Mouse (Mus musculus) hindbrain, embryonic 15.5 days (tissue): ENCODE data around the gene Aplnr. TPM values are rescaled to one million over a fixed set of nuclear protein-coding genes. Genes with fewer than 3 reads are reported as not detected.
A peak's percentile ranks its signal among the peaks of the same experiment; 100 is the strongest.

Experiments used
- ATAC-seq: fragments of 200-750 bp; cut with Nextera tagmentation; 2 replicates; pipeline ENCODE4 v1.8.0; 2017; ENCODE audit warnings: low read depth, moderate number of reproducible peaks, moderate TSS enrichment; ENCODE audit not compliant: low FRiP score
- H3K27ac ChIP-seq: fragments of 300-500 bp; sonication (generic); replicated peaks from 2 replicates; pipeline ENCODE4 v1.5.1; 2015; ENCODE audit warnings: mild to moderate bottlenecking, inconsistent platforms
- H3K27me3 ChIP-seq: fragments of 300-500 bp; sonication (generic); 2 replicates; pipeline ENCODE4 v1.6.1; 2015; ENCODE audit warnings: control low read depth, inconsistent platforms
- H3K36me3 ChIP-seq: fragments of 300-500 bp; sonication (generic); 2 replicates; pipeline ENCODE4 v1.6.1; 2015; ENCODE audit warnings: control low read depth, inconsistent platforms
- H3K4me1 ChIP-seq: fragments of 300-500 bp; sonication (generic); replicated peaks from 2 replicates; pipeline ENCODE4 v1.6.1; 2015; ENCODE audit warnings: control low read depth, inconsistent platforms
- H3K4me2 ChIP-seq: fragments of 300-500 bp; sonication (generic); 2 replicates; pipeline ENCODE4 v1.6.1; 2015; ENCODE audit warnings: moderate library complexity, mild to moderate bottlenecking, inconsistent platforms
- H3K4me3 ChIP-seq: fragments of 300-500 bp; sonication (generic); 2 replicates; pipeline ENCODE4 v1.5.1; 2015; ENCODE audit warnings: mild to moderate bottlenecking, inconsistent platforms
- H3K9ac ChIP-seq: fragments of 300-500 bp; sonication (generic); 2 replicates; pipeline ENCODE4 v1.6.1; 2015; ENCODE audit warnings: inconsistent platforms
- H3K9me3 ChIP-seq: fragments of 300-500 bp; sonication (generic); 2 replicates; pipeline ENCODE4 v1.6.1; 2016; ENCODE audit warnings: control low read depth, inconsistent platforms
- WGBS: fragments of 180-500 bp; shearing (Covaris S2); methylation state at CpG from one replicate; pipeline ENCODE4 v1.1.7; 2015; 5-methylcytosine and 5-hydroxymethylcytosine counted together
- polyA plus RNA-seq: library from polyadenylated mRNA; unstranded; fragments of >200 nt; fragmentation: Nextera tagmentation; extraction: Ambion mirVana; gene quantifications from 2 replicates; pipeline ENCODE4 v1.2.1, GENCODE M21; 2015

Aplnr gene
- polyA plus RNA-seq, 1 experiment from 2014 or later: 31.6 TPM

GRCm38 (mm10) chr2:85163311-85164047, 27.5 kb downstream of the Aplnr start:
- H3K4me3 ChIP-seq: no peak overlapping the region
- no peak overlapping the region for H3K27ac ChIP-seq
- peaks cover 13% of the 10 kb centered on the region for H3K4me1 ChIP-seq
- no peak overlapping the region for H3K4me2 ChIP-seq
- 42% methylated on average over 7 of the region's 7 CpGs for WGBS
- no peaks in the 10 kb centered on the region for H3K27me3 ChIP-seq
- no peak for ATAC-seq
- H3K36me3 ChIP-seq: no peaks in the 10 kb centered on the region
- no peak overlapping the region for H3K9ac ChIP-seq
- H3K9me3 ChIP-seq: no peaks in the 10 kb centered on the region

DNA sequence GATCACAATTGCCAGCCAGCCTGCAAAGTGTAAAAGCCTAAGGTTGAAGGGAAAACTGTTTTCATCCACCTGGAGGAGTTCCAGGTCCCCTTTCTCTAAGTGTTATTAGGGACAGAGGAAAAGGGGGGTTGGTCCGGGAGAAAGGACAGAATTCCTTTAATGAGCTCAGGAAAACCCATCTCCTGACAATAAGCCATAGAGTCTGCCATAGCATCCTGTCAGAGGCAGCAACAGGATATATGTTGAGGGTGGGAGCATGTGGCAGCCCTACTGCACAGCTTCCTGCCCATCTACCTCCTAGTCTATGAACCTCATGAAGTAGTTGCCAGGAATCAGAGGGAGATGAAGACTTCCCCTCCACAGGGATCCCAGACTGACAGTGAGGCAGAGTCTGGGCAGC, 31.6 kb downstream of the Aplnr start:
- Histone ChIP-seq H3K4me3 (no peak overlapping the region), H3K36me3 (no peaks in the 10 kb centered on the region), H3K27me3 (no peaks in the 10 kb centered on the region), H3K4me1 (no peaks in the 10 kb centered on the region), H3K9ac (no peak overlapping the region), H3K4me2 (no peak overlapping the region), H3K27ac (no peak overlapping the region), H3K9me3 (no peaks in the 10 kb centered on the region)
- no peak for ATAC-seq
- 71% methylated on average over 1 of the region's 1 CpGs for whole genome bisulfite sequencing

DNA sequence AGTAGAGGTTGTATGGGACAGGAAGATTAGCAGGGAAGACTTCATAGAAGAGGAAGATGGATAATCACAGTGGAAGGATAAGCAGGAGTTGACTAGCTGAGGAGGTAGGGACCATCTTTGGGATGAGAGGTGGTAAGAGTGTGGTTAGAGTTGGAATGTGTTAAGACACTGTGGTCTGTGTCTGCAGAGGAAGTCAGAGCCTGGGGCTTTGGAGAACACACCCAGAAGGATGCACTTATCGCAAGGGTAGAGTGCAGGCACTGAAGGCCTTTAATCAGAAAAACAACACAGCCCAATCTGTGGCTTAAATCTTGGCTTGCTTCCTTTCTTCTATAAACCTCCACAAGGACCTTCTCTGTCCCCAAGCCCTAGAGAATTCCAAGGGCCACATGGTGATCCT, 32.3 kb downstream of the Aplnr start:
- no peak overlapping the region for H3K4me3 ChIP-seq
- no peaks in the 10 kb centered on the region for H3K36me3 ChIP-seq
- no peaks in the 10 kb centered on the region for H3K9me3 ChIP-seq
- WGBS: 87% methylated on average over 1 of the region's 1 CpGs
- H3K27ac ChIP-seq: no peak overlapping the region
- H3K4me1 ChIP-seq: no peaks in the 10 kb centered on the region
- H3K4me2 ChIP-seq: no peak overlapping the region
- no peaks in the 10 kb centered on the region for H3K27me3 ChIP-seq
- no peak for ATAC-seq
- no peak overlapping the region for H3K9ac ChIP-seq

GRCm38 (mm10) chr2:85172071-85172762, 36.2 kb downstream of the Aplnr start:
- H3K36me3 ChIP-seq: no peaks in the 10 kb centered on the region
- H3K9me3 ChIP-seq: no peaks in the 10 kb centered on the region
- H3K9ac ChIP-seq: no peak overlapping the region
- no peaks in the 10 kb centered on the region for H3K4me1 ChIP-seq
- 74% methylated on average over 3 of the region's 3 CpGs for WGBS
- H3K4me2 ChIP-seq: no peak overlapping the region
- no peak overlapping the region for H3K27ac ChIP-seq
- no peaks in the 10 kb centered on the region for H3K27me3 ChIP-seq
- no peak overlapping the region for H3K4me3 ChIP-seq
- no peak for ATAC-seq

DNA sequence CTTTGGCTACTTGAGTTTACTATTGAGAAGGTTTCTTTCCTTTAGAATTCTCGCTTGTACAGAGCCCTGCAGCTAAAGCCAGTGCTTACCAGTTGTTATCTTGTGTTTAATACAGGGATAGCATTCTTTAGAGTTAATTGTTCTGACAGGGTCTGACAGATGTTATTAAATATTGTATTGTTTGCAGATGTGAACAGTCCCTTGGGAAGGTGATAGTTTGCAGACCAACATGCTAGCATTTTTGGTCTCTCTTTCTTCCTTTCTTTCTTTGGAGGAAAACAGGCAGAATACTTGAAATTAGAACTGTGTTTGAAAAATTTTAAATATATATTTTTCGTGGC, 36.7 kb downstream of the Aplnr start:
- no peak overlapping the region for H3K27ac ChIP-seq
- no peaks in the 10 kb centered on the region for H3K36me3 ChIP-seq
- no peaks in the 10 kb centered on the region for H3K27me3 ChIP-seq
- H3K9ac ChIP-seq: no peak overlapping the region
- H3K4me2 ChIP-seq: no peak overlapping the region
- no peaks in the 10 kb centered on the region for H3K4me1 ChIP-seq
- no peak for ATAC-seq
- WGBS: 82% methylated on average over 2 of the region's 2 CpGs
- no peak overlapping the region for H3K4me3 ChIP-seq
- no peaks in the 10 kb centered on the region for H3K9me3 ChIP-seq

DNA sequence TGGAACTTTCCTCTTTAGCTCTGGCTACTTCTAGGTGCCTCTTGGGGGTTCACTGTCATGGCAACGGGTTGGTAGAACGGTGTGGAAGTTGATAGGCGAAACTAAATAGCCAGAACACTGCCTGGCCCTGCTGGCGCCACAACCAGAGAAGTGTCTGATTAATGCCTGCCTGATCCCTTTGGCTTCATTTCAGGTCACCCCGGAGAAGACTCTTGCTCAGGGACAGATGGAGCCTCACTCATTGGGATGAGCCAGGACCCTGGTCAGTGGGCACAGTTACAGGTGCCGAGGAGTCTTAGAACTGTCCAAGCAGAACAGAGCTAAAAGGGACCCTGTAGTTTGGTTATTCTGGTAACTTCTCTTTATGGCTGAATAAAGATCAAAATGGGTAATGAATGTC, 37.5 kb downstream of the Aplnr start:
- ATAC-seq: 0 out of 2 replicates have a peak, but pooled peaks have one; percentile 34
- WGBS: 63% methylated on average over 6 of the region's 6 CpGs

DNA sequence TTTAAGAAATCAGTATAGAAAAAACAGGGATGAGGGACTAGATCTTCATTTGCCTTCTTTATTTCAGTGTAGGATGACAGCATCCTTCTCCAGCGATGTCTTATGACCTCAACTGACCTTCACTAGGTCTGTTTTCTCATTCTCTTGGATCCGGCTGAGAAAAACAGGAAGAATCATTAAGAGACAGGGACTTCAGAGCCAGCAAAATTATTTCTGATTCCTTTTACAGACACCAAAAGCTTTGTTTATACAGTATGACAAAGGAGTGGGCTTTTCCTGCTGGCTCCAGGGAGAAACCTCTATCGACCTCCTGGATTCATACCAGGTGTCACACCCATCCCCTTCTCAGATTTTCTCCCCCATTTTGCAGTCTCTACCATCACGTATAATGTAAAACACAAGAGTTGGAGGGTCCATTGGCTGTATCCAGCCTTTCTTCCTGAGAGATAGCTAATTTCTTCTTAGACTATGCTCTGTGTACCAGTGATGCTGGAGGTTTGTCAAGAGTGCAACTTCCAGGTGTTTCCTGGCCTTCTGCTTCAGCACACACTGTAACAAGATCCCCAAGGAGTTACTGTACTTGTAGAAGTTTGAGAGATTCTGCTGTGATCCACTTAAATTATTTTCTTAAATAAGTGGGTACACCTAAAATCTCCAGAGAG, 42.2 kb downstream of the Aplnr start:
- no peaks in the 10 kb centered on the region for H3K27me3 ChIP-seq
- H3K9me3 ChIP-seq: no peaks in the 10 kb centered on the region
- no peak for ATAC-seq
- H3K27ac ChIP-seq: no peak overlapping the region
- 79% methylated on average over 4 of the region's 4 CpGs for WGBS
- H3K9ac ChIP-seq: no peak overlapping the region
- no peak overlapping the region for H3K4me3 ChIP-seq
- H3K4me1 ChIP-seq: no peaks in the 10 kb centered on the region
- no peak overlapping the region for H3K4me2 ChIP-seq
- no peaks in the 10 kb centered on the region for H3K36me3 ChIP-seq

More for the DNA sequence above, 37.5 kb downstream of the Aplnr start:
- Histone ChIP-seq H3K4me3 (no peak overlapping the region), H3K36me3 (no peaks in the 10 kb centered on the region), H3K27me3 (no peaks in the 10 kb centered on the region), H3K4me1 (no peaks in the 10 kb centered on the region), H3K9ac (no peak overlapping the region), H3K27ac (no peak overlapping the region), H3K9me3 (no peaks in the 10 kb centered on the region), H3K4me2 (no peak overlapping the region)

DNA sequence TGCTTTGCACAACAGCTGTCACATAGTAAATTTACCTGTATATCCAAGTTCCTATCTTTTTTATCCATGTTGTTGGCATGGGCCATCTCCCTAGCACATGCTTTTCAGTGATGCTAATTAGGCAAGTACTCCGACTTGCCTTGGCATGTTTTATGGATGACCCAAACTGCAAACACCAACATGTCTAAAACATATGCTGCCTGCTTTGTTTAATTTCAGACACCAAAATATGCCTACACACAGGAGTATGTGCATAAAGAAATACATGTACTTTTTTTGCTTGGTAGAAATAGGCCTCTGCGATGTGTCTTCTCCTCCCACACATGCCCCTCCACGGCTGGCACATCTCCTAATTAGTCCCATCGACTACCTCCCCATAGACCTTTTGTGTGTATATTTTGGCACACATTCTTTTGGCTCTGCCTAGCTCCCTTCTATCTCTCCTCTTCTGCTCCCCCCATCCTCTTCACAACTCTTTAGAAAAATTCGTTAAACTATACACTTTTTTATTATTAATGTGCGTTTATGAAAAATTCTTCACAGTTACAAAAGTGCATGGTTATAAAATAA, 51.6 kb downstream of the Aplnr start:
- H3K27ac ChIP-seq: no peak overlapping the region
- no peaks in the 10 kb centered on the region for H3K9me3 ChIP-seq
- H3K4me3 ChIP-seq: no peak overlapping the region
- ATAC-seq: no peak
- WGBS: 80% methylated on average over 6 of the region's 6 CpGs
- H3K9ac ChIP-seq: no peak overlapping the region
- H3K4me2 ChIP-seq: no peak overlapping the region
- no peaks in the 10 kb centered on the region for H3K4me1 ChIP-seq
- H3K27me3 ChIP-seq: no peaks in the 10 kb centered on the region
- peaks cover 25% of the 10 kb centered on the region for H3K36me3 ChIP-seq

Other genes starting within 250 kb of the Aplnr start
- gene Rtn4rl2, start 249.5 kb upstream of the Aplnr start, polyA plus RNA-seq: 5.0 and 6.2 TPM in 2 replicates
- gene Slc43a3, start 199.6 kb upstream of the Aplnr start, polyA plus RNA-seq: 5.2 and 5.3 TPM in 2 replicates
- 0.18 TPM in 1 of 2 replicates, not detected in the other for gene Prg2, start 155.8 kb upstream of the Aplnr start, polyA plus RNA-seq
- not detected in 2 replicates for gene Prg3, start 148.0 kb upstream of the Aplnr start, polyA plus RNA-seq
- gene Ssrp1, start 99.0 kb upstream of the Aplnr start, polyA plus RNA-seq: 166 and 171 TPM in 2 replicates
- 7.3 and 14.2 TPM in 2 replicates for gene P2rx3, start 98.8 kb upstream of the Aplnr start, polyA plus RNA-seq
- 24.4 and 24.8 TPM in 2 replicates for gene Tnks1bp1, start 88.2 kb upstream of the Aplnr start, polyA plus RNA-seq
- gene Lrrc55, start 61.0 kb downstream of the Aplnr start, polyA plus RNA-seq: 10.9 and 11.9 TPM in 2 replicates
- gene Olfr987, start 203.1 kb downstream of the Aplnr start, polyA plus RNA-seq: not detected in 2 replicates
- gene Olfr988, start 227.0 kb downstream of the Aplnr start, polyA plus RNA-seq: not detected in 2 replicates